22 mouse cellular contexts compared by ENCODE assay signal in the genomic region with DNA sequence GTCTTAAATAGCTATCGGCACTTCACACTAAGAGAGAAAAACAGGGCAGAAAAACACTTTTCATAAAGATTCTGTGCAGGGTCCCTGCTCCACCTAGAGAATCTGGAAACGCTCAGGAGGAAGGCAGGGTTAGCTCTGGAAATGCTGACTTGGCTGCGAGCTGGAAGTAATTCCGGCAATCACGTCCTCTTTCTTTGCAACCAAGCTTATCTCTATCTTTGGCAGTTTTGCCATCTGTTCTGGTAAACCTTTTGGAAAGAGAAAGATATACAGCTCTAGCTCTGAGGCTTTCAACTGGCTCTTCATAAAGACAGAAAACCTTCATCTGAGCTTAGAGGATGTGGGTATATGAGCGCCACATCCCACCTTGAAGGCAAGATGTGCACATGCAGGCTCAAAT.
DNase-seq lines count a peak whose midpoint lies in the region; ATAC-seq and TF ChIP-seq lines count a peak whose summit lies in the region.
"Had no signal": no experiment of that assay in that cellular context is flagged by ENCODE, and none has a peak within 500 bp of the region (broad histone marks: within the 10 kb centered on the region; RNA-seq: fewer than 3 reads in every experiment).

No protein-coding gene starts in this region.

- no peaks in the 10 kb centered on the region for H3K36me3 ChIP-seq in forebrain, postnatal 0 days (ENCODE audit: insufficient read depth)
- H3K36me3 ChIP-seq in forebrain, embryonic 16.5 days (ENCODE audit: control insufficient read depth, insufficient read depth), result no peaks in the 10 kb centered on the region
- H3K36me3 ChIP-seq: embryonic facial prominence, embryonic 10.5 days; G1E; heart, embryonic 12.5 days; hindbrain, embryonic 10.5 days had no signal

- peak overlapping the region; percentile 40; the same call in 1 of the 2 replicates for H3K27ac ChIP-seq in forebrain, postnatal 0 days (ENCODE audit: low read depth, low read length)
- H3K27ac ChIP-seq in forebrain, embryonic 16.5 days (ENCODE audit: low read length), result no peak overlapping the region
- H3K27ac ChIP-seq: embryonic facial prominence, embryonic 10.5 days; forebrain, embryonic 13.5 days; heart, adult 2 months; hindbrain, embryonic 10.5 days; hindbrain, embryonic 14.5 days had no signal

- 73% methylated on average over 6 of the region's 6 CpGs for WGBS in forebrain, postnatal 0 days
- 76% methylated on average over 6 of the region's 6 CpGs for WGBS in forebrain, embryonic 16.5 days

- no peak overlapping the region for H3K4me2 ChIP-seq in forebrain, postnatal 0 days (ENCODE audit: low read depth)
- H3K4me2 ChIP-seq in forebrain, embryonic 16.5 days (ENCODE audit: low read length), result no peak overlapping the region
- H3K4me2 ChIP-seq: forebrain, embryonic 13.5 days; heart, embryonic 12.5 days; hindbrain, embryonic 14.5 days had no signal

- no peaks in the 10 kb centered on the region for H3K4me1 ChIP-seq in forebrain, postnatal 0 days (ENCODE audit: insufficient read depth)
- no peaks in the 10 kb centered on the region for H3K4me1 ChIP-seq in forebrain, embryonic 16.5 days (replicated peaks; ENCODE audit: control insufficient read depth, insufficient read depth, low read length)
- H3K4me1 ChIP-seq: forebrain, embryonic 13.5 days; heart, embryonic 12.5 days; hindbrain, embryonic 10.5 days had no signal

- no peak for TF ChIP-seq CTCF in forebrain, postnatal 0 days (IDR thresholded peaks at IDR 0.05; ENCODE audit: low read depth)

- H3K27me3 ChIP-seq in forebrain, postnatal 0 days (ENCODE audit: insufficient read depth, low read length), result no peaks in the 10 kb centered on the region
- H3K27me3 ChIP-seq in forebrain, embryonic 16.5 days (replicated peaks; ENCODE audit: control insufficient read depth, insufficient read depth, low read length), result no peaks in the 10 kb centered on the region
- H3K27me3 ChIP-seq: forebrain, embryonic 13.5 days; heart, embryonic 12.5 days had no signal

- no peak overlapping the region for H3K4me3 ChIP-seq in forebrain, postnatal 0 days (ENCODE audit: low read depth, low read length)
- no peak overlapping the region for H3K4me3 ChIP-seq in forebrain, embryonic 16.5 days (replicated peaks; ENCODE audit: low read length)
- H3K4me3 ChIP-seq: embryonic facial prominence, embryonic 10.5 days; forebrain, embryonic 13.5 days; heart, adult 2 months; heart, embryonic 12.5 days; hindbrain, embryonic 10.5 days had no signal

- peak; percentile 27 for DNase-seq in forebrain, postnatal 0 days
- DNase-seq in left cerebral cortex, adult 18-20 months (ENCODE audit: low spot score in 2 of 2), result peak; percentile 28 to 36
- no peak for DNase-seq in left cerebral cortex, postnatal 4 days
- DNase-seq in brain, adult 2 months (ENCODE audit: low read depth, low spot score), result peak; percentile 87
- peak; percentile 36 to 55 for DNase-seq in right cerebral cortex, postnatal 36 days (ENCODE audit: low spot score in 2 of 2)
- DNase-seq in natural killer cell, adult 2 months (ENCODE audit: low spot score in 2 of 2), result no peak
- DNase-seq: adrenal gland, adult 8-10 months; adrenal gland, postnatal 36 days; B cell, adult 2 months; cerebellum, adult 11-12 months; cerebellum, adult 9-10 months; cerebellum, postnatal 25 days; gastrocnemius, postnatal 14 days; heart, adult 2 months had no signal

- no peaks in the 10 kb centered on the region for H3K9me3 ChIP-seq in forebrain, postnatal 0 days (ENCODE audit: low read length)
- H3K9me3 ChIP-seq in forebrain, embryonic 16.5 days (ENCODE audit: control insufficient read depth, low read length), result no peaks in the 10 kb centered on the region
- H3K9me3 ChIP-seq: embryonic facial prominence, embryonic 10.5 days; forebrain, embryonic 13.5 days; heart, embryonic 12.5 days; hindbrain, embryonic 10.5 days had no signal

- intact Hi-C loops in left cerebral cortex, postnatal 4 days (cut with DNase I), result no loop called here

- ATAC-seq in forebrain, postnatal 0 days, result no peak
- ATAC-seq in forebrain, embryonic 16.5 days, result no peak
- ATAC-seq: CD4-positive, CD25-positive, alpha-beta regulatory T cell, adult 4 months; forebrain, embryonic 13.5 days had no signal

- H3K9ac ChIP-seq in forebrain, postnatal 0 days, result no peak overlapping the region
- H3K9ac ChIP-seq in forebrain, embryonic 16.5 days (replicated peaks; ENCODE audit: low read depth, low read length), result no peak overlapping the region
- H3K9ac ChIP-seq: forebrain, embryonic 13.5 days; heart, embryonic 12.5 days; hindbrain, embryonic 14.5 days had no signal

Comparison
In these comparisons a context has a peak if more than half of its experiments do, and no peak if none do; other contexts are left out.
1. DNase-seq: peak in forebrain, postnatal 0 days (single experiment), left cerebral cortex, adult 18-20 months (2 of 2), brain, adult 2 months (single experiment) and right cerebral cortex, postnatal 36 days (2 of 2); none in left cerebral cortex, postnatal 4 days (single experiment) and natural killer cell, adult 2 months (0 of 2).